Mouse (Mus musculus): ENCODE measurements around the gene Catip. TPM values are rescaled to one million over a fixed set of nuclear protein-coding genes. Genes with fewer than 3 reads are reported as not detected.
A peak's percentile ranks its signal among the peaks of the same experiment; 100 is the strongest.

Catip gene
- polyA plus RNA-seq, 1 experiment from 2014 or later, result 0.55 TPM

- H3K4me3 ChIP-seq (ENCODE audit: control insufficient read depth in 1 of 2, insufficient read depth in 1 of 2, low read depth in 1 of 2, low read length in 2 of 2), result no peak overlapping the region
- H3K27me3 ChIP-seq (ENCODE audit: control insufficient read depth, insufficient read depth, low read length), result no peaks in the 10 kb centered on the region
- no peak for ATAC-seq (ENCODE audit: insufficient number of reproducible peaks, insufficient read depth, low FRiP score, low read depth)
- no peak overlapping the region for H3K27ac ChIP-seq (replicated peaks in 1 of 2; ENCODE audit: control insufficient read depth in 1 of 2, insufficient read depth in 1 of 2, low read depth in 2 of 2, low read length in 2 of 2)
- no peaks in the 10 kb centered on the region for H3K36me3 ChIP-seq (ENCODE audit: control insufficient read depth, insufficient read depth, low read length)
- WGBS, result 75% methylated on average over 8 of the region's 8 CpGs
- H3K9me3 ChIP-seq (ENCODE audit: control insufficient read depth, low read length), result no peaks in the 10 kb centered on the region
- peaks cover 14 to 15% of the 10 kb centered on the region in 2 experiments for H3K4me1 ChIP-seq (ENCODE audit: control insufficient read depth in 2 of 2, insufficient read depth in 2 of 2, low read length in 2 of 2)
- no peak overlapping the region for H3K9ac ChIP-seq (ENCODE audit: low read length)
- H3K4me2 ChIP-seq (ENCODE audit: low read length), result no peak overlapping the region
These were observed 23.6 kb downstream of the Catip start for GRCm38 (mm10) chr1:74385531-74385930.

- H3K9ac ChIP-seq (ENCODE audit: low read length), result peak overlapping the region; percentile 80
- peak overlapping the region; percentile 64 for H3K4me2 ChIP-seq (ENCODE audit: low read length)
- 62% methylated on average over 8 of the region's 10 CpGs for WGBS
- peaks cover 18 to 21% of the 10 kb centered on the region in 2 experiments for H3K4me1 ChIP-seq (ENCODE audit: control insufficient read depth in 2 of 2, insufficient read depth in 2 of 2, low read length in 2 of 2)
- H3K27me3 ChIP-seq (ENCODE audit: control insufficient read depth, insufficient read depth, low read length), result no peaks in the 10 kb centered on the region
- peak overlapping the region; percentile 53 to 64 for H3K4me3 ChIP-seq (ENCODE audit: control insufficient read depth in 1 of 2, insufficient read depth in 1 of 2, low read depth in 1 of 2, low read length in 2 of 2)
- no peaks in the 10 kb centered on the region for H3K9me3 ChIP-seq (ENCODE audit: control insufficient read depth, low read length)
- no peaks in the 10 kb centered on the region for H3K36me3 ChIP-seq (ENCODE audit: control insufficient read depth, insufficient read depth, low read length)
- H3K27ac ChIP-seq (replicated peaks in 1 of 2; ENCODE audit: control insufficient read depth in 1 of 2, insufficient read depth in 1 of 2, low read depth in 2 of 2, low read length in 2 of 2), result peak overlapping the region; percentile 98 to 99
- no peak for ATAC-seq (ENCODE audit: insufficient number of reproducible peaks, insufficient read depth, low FRiP score, low read depth)
These were observed 24.4 kb downstream of the Catip start for GRCm38 (mm10) chr1:74386363-74386713.

DNA sequence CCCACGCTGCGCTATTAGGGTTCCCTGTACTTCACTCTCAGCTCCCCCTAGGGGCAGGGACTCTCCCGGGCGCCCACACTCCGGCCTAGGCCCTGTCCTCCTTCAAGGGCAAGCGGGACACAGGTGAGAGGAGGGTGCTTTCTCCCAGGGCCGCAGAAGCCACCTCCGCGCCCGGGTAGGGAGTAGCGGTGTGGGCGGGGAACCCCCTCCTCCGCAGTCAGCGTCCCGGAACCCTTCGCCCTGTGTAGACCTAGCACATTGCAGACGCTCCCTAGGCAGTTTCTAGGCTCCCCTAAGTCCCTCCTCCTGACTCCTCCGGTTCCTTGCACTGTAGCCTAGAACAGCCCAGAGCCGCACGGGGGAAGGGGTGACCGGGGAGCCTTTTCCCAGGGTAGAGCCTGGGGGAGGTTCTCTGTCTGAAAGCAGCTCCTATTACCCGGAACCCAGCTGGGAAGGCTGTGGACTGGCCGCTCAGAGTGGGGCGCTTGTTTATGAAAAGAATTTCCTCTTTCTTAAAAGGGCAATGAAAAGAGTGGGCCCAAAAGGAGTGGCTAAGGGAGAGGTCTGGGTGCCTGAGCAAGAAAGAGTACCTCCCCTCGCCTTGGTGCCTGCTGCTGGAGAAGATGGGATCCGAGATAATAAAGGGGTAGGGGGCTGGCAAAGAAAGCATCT lies 24.9 kb downstream of the Catip start:
- Histone ChIP-seq H3K27ac (replicated peaks in 1 of 2; ENCODE audit: control insufficient read depth in 1 of 2, insufficient read depth in 1 of 2, low read depth in 2 of 2, low read length in 2 of 2) (peak overlapping the region; percentile 98 to 99), H3K4me3 (ENCODE audit: control insufficient read depth in 1 of 2, insufficient read depth in 1 of 2, low read depth in 1 of 2, low read length in 2 of 2) (peak overlapping the region; percentile 53 to 64), H3K27me3 (ENCODE audit: control insufficient read depth, insufficient read depth, low read length) (no peaks in the 10 kb centered on the region), H3K9me3 (ENCODE audit: control insufficient read depth, low read length) (no peaks in the 10 kb centered on the region), H3K4me2 (ENCODE audit: low read length) (peak overlapping the region; percentile 64), H3K9ac (ENCODE audit: low read length) (peak overlapping the region; percentile 80), H3K36me3 (ENCODE audit: control insufficient read depth, insufficient read depth, low read length) (no peaks in the 10 kb centered on the region), H3K4me1 (ENCODE audit: control insufficient read depth in 2 of 2, insufficient read depth in 2 of 2, low read length in 2 of 2) (peaks cover 18 to 21% of the 10 kb centered on the region in 2 experiments)
- peak; percentile 85 for ATAC-seq (ENCODE audit: insufficient number of reproducible peaks, insufficient read depth, low FRiP score, low read depth)
- under 1% methylated on average over 26 of the region's 26 CpGs for WGBS

DNA sequence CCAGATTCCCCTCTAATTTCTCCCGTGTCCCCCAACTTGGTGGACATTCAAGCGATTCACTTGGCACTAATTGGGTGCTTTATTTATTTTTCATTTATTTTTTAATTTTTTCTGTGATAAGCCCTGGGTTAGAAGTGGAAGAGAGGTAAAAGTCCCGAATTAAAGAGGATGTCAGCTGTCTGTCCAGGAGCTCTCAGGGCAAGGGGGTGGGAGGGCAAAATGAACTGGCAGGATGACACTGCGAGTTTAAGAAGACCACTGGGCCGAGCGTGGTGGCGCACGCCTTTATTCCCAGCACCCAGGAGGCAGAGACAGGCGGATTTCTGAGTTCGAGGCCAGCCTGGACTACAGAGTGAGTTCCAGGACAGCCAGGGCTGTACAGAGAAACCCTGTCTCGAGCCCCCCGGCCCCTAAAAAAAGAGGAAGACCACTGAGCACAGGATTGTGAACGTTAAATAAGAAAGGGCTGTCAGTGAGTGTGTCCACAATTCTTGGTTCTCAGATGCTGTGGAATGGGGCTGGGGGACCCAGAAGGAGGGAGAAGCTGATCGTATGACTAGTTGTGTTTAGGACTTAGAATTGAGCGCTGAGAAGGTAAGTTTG lies 25.6 kb downstream of the Catip start:
- H3K36me3 ChIP-seq (ENCODE audit: control insufficient read depth, insufficient read depth, low read length), result no peaks in the 10 kb centered on the region
- H3K4me3 ChIP-seq (ENCODE audit: control insufficient read depth in 1 of 2, insufficient read depth in 1 of 2, low read depth in 1 of 2, low read length in 2 of 2), result peak overlapping the region; percentile 53 to 64
- no peak for ATAC-seq (ENCODE audit: insufficient number of reproducible peaks, insufficient read depth, low FRiP score, low read depth)
- peak overlapping the region; percentile 98 to 99 for H3K27ac ChIP-seq (replicated peaks in 1 of 2; ENCODE audit: control insufficient read depth in 1 of 2, insufficient read depth in 1 of 2, low read depth in 2 of 2, low read length in 2 of 2)
- peak overlapping the region; percentile 80 for H3K9ac ChIP-seq (ENCODE audit: low read length)
- peaks cover 18 to 21% of the 10 kb centered on the region in 2 experiments for H3K4me1 ChIP-seq (ENCODE audit: control insufficient read depth in 2 of 2, insufficient read depth in 2 of 2, low read length in 2 of 2)
- H3K9me3 ChIP-seq (ENCODE audit: control insufficient read depth, low read length), result no peaks in the 10 kb centered on the region
- WGBS, result 55% methylated on average over 15 of the region's 15 CpGs
- H3K27me3 ChIP-seq (ENCODE audit: control insufficient read depth, insufficient read depth, low read length), result no peaks in the 10 kb centered on the region
- peak overlapping the region; percentile 64 for H3K4me2 ChIP-seq (ENCODE audit: low read length)

DNA sequence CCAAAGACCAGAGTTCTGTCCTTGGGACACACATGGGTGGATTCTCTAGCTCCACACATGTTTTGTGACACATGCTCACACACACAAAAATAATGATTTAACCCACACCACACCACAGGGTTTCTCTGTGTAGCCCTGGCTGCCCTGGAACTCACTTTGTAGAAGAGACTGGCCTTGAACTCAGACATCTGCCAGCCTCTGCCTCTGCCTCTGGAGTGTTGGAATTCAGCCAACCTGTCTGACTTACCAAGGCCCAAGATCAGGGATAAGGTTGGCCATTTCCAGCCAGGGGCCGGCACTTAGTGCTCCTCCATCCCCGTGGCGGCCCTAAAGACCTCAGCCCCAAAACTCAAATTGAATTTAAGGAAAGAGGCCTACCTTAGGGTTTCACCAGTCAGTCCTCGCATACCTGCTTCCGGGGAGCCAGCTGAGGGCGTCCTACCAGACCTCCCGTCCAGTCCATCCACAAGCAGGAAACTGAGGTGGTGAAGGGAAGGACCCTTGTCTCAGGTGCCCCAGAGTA lies 26.6 kb downstream of the Catip start:
- Histone ChIP-seq H3K4me1 (ENCODE audit: control insufficient read depth in 2 of 2, insufficient read depth in 2 of 2, low read length in 2 of 2) (peaks cover 18 to 30% of the 10 kb centered on the region in 2 experiments), H3K27ac (replicated peaks in 1 of 2; ENCODE audit: control insufficient read depth in 1 of 2, insufficient read depth in 1 of 2, low read depth in 2 of 2, low read length in 2 of 2) (no peak overlapping the region; a peak in 1 of 4 replicates), H3K27me3 (ENCODE audit: control insufficient read depth, insufficient read depth, low read length) (no peaks in the 10 kb centered on the region), H3K4me2 (ENCODE audit: low read length) (no peak overlapping the region), H3K36me3 (ENCODE audit: control insufficient read depth, insufficient read depth, low read length) (peaks cover 5% of the 10 kb centered on the region), H3K4me3 (ENCODE audit: control insufficient read depth in 1 of 2, insufficient read depth in 1 of 2, low read depth in 1 of 2, low read length in 2 of 2) (no peak overlapping the region), H3K9ac (ENCODE audit: low read length) (no peak overlapping the region), H3K9me3 (ENCODE audit: control insufficient read depth, low read length) (no peaks in the 10 kb centered on the region)
- 80% methylated on average over 7 of the region's 7 CpGs for WGBS
- no peak for ATAC-seq (ENCODE audit: insufficient number of reproducible peaks, insufficient read depth, low FRiP score, low read depth)

DNA sequence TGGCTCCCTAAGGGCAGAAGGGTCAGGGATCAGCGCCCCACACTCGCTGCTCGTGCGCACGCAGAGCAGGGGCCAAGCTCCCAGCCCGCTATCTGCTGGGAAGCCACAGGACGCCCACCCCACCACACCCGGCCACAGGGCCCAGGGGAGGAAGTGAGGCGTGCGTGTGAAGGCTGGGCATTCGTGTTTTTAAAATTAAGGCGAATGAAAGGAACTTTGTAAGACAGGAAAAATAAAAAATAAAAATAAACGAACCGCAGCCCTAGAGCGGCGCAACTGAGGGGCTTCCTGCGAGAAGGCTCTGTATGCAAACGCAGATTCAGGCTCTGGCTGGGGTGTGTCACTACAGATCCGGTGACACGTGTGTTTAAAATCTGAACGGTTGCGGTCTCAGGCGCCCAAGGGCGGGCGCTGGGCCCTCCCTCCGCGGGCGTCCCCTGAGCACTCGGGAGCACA lies 28.0 kb downstream of the Catip start:
- H3K9me3 ChIP-seq (ENCODE audit: control insufficient read depth, low read length), result no peaks in the 10 kb centered on the region
- 3% methylated on average over 29 of the region's 29 CpGs for whole genome bisulfite sequencing
- no peaks in the 10 kb centered on the region for H3K27me3 ChIP-seq (ENCODE audit: control insufficient read depth, insufficient read depth, low read length)
- H3K4me3 ChIP-seq (ENCODE audit: control insufficient read depth in 1 of 2, insufficient read depth in 1 of 2, low read depth in 1 of 2, low read length in 2 of 2), result peak overlapping the region in 1 of 2 experiments; percentile 95; a peak in 2 of 4 replicates
- peak overlapping the region; percentile 100 for H3K9ac ChIP-seq (ENCODE audit: low read length)
- peaks cover 18 to 35% of the 10 kb centered on the region in 2 experiments for H3K4me1 ChIP-seq (ENCODE audit: control insufficient read depth in 2 of 2, insufficient read depth in 2 of 2, low read length in 2 of 2)
- H3K4me2 ChIP-seq (ENCODE audit: low read length), result peak overlapping the region; percentile 99
- peak overlapping the region; percentile 67 to 100 for H3K27ac ChIP-seq (replicated peaks in 1 of 2; ENCODE audit: control insufficient read depth in 1 of 2, insufficient read depth in 1 of 2, low read depth in 2 of 2, low read length in 2 of 2)
- peak; percentile 11 for ATAC-seq (ENCODE audit: insufficient number of reproducible peaks, insufficient read depth, low FRiP score, low read depth)
- H3K36me3 ChIP-seq (ENCODE audit: control insufficient read depth, insufficient read depth, low read length), result peaks cover 19% of the 10 kb centered on the region

- peak overlapping the region; percentile 99 for H3K4me2 ChIP-seq (ENCODE audit: low read length)
- H3K9ac ChIP-seq (ENCODE audit: low read length), result peak overlapping the region; percentile 100
- peak overlapping the region; percentile 93 to 100 for H3K27ac ChIP-seq (replicated peaks in 1 of 2; ENCODE audit: control insufficient read depth in 1 of 2, insufficient read depth in 1 of 2, low read depth in 2 of 2, low read length in 2 of 2)
- H3K27me3 ChIP-seq (ENCODE audit: control insufficient read depth, insufficient read depth, low read length), result no peaks in the 10 kb centered on the region
- 4% methylated on average over 21 of the region's 21 CpGs for WGBS
- H3K36me3 ChIP-seq (ENCODE audit: control insufficient read depth, insufficient read depth, low read length), result peaks cover 25% of the 10 kb centered on the region
- peak overlapping the region; percentile 42 to 95 for H3K4me3 ChIP-seq (ENCODE audit: control insufficient read depth in 1 of 2, insufficient read depth in 1 of 2, low read depth in 1 of 2, low read length in 2 of 2)
- H3K9me3 ChIP-seq (ENCODE audit: control insufficient read depth, low read length), result no peaks in the 10 kb centered on the region
- peaks cover 18 to 35% of the 10 kb centered on the region in 2 experiments for H3K4me1 ChIP-seq (ENCODE audit: control insufficient read depth in 2 of 2, insufficient read depth in 2 of 2, low read length in 2 of 2)
- no peak for ATAC-seq (ENCODE audit: insufficient number of reproducible peaks, insufficient read depth, low FRiP score, low read depth)
These were observed 28.5 kb downstream of the Catip start for GRCm38 (mm10) chr1:74390287-74390906.

Measured in heart, embryonic 14.5 days (tissue).